Mouse (Mus musculus) T-helper 17 cell (primary cell): ENCODE results near the gene Jup.

Experiments
- in situ Hi-C, 2 experiments: fragments of 300-600 bp; cut with MboI, MseI; formaldehyde crosslinking; loops; 1 replicate in 1 of 2; 2 replicates in 1 of 2; pipeline ENCODE4 v1.15.1; 2025; ENCODE audit warnings: high pct_unique_total_duplicates in 2 of 2

Gene Jup

DNA sequence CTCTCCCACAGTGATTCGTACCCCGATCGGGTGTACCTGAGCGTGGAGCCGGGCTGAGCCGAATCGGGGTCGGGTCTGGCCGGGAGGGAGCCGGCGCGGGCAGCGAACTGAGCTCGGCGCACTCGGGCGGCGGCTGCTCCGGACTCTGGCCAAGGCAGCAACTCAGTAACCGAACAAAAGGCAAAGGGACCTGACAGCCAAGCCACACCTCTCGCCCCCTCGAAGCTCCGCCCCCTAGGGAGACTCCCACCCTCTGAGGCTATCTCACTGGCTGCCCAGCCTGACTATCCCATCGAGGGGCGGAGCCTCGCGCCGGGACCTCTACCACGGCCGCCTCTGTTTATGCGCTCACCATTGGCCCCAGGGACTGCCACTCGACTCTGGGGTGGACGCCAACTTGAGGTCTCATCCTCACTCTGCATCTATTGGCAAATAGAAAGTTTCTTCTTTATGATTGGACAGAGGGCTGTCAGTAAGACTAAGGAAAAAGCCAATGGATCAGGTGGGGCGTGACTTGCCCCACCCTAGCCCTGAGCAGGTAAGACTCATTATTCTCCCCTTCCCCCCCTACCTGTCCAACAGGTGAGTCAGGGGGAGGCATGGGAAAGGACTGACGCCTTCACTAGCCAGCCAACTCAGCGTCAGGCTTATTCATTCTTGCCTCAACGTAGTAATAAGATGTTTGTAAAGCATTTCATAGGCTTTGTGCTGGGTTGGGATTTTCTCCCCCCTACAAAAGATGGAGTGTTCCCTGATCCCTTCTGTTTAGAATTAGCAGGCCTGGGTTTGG, at the start of gene Jup:
TSS of gene Jup (minus strand) at position 164 of the 790 bp plus-strand sequence.
- in situ Hi-C loops = no loop called here

GRCm38 (mm10) chr11:100442625-100443024, 45.1 kb upstream of the Jup start:
- in situ Hi-C loops = no loop called here

GRCm38 (mm10) chr11:100441797-100442196, 44.2 kb upstream of the Jup start, which contains the start of the genes Nt5c3b and Klhl10:
Gene Nt5c3b (minus strand): TSS chr11:100441808.
Gene Klhl10 (plus strand): TSS chr11:100441917.
- in situ Hi-C loops = no loop called here

GRCm38 (mm10) chr11:100440691-100441522, 43.3 kb upstream of the Jup start:
- in situ Hi-C loops = no loop called here

GRCm38 (mm10) chr11:100437901-100438300, 40.3 kb upstream of the Jup start:
- in situ Hi-C loops = no loop called here

DNA sequence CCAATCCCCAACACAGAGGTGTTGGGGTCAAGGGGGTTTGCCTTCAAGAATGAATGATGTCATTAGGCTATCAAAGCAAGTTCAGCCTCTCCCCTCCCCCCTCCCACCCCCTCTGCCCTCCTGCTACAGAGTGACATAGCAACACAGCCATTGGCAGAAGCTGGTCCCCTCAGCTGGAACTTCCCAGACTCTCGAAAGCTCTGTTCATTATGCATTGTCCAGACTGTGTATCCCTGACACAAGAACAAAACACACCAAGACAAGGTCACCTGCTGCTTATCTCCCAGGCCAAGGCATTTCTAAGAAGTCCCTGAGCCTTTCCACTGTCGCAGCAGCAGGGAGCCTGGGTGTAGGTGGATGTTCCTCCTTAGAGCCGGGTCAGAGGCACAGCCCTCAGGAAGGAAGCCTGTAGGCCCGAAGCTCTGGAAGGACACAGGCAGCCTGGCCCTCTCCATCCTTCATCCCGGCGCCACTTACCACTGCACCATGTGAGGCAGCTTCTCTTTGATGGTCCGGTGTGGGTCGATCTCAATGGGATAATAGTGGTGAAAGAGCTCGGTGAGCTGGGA, 38.2 kb upstream of the Jup start:
- in situ Hi-C loops = no loop called here

DNA sequence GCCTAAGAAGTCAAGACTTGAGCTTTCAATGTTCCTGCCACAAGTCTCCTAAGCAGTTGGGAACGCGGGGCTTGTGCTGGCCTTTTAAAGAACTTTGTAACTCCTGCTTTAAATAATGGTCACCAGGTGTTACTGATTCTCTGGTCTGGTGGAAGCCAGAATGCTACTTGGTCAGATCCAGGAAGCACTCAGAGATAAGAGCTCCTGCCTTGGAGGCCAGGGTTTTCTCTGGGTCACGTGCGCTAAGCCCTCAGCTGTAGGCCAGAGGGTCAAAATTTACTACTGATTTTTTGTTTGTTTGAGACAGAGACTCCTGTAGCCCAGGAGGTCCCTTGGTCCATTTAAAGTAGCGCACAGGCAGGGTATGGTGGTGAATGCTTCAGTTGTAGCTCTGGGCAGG, 34.4 kb upstream of the Jup start:
- in situ Hi-C loops = no loop called here

DNA sequence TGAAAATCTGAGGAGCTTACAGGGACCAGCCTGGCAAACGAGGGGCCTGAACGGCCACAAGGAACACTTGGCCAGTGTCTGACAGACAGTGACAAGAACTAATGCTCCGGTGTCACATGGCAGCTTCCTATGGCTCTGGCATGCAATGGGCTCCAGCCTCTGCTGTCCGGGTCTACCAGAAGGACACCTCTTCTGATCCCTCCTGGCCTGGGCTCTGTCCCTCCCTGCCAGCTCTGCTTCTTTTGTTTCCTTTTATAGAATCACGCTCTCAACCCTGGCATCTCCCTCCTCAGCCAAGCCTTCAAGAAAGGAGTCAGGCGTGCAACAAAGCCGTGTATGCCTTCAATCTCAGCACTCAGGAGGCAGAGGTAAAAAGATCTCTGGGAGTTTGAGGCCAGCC, 32.5 kb upstream of the Jup start:
- in situ Hi-C loops = no loop called here

GRCm38 (mm10) chr11:100428612-100429199, 31.1 kb upstream of the Jup start:
- in situ Hi-C loops = no loop called here

- in situ Hi-C loops = no loop called here
Measured at GRCm38 (mm10) chr11:100426820-100427219, 29.3 kb upstream of the Jup start.

DNA sequence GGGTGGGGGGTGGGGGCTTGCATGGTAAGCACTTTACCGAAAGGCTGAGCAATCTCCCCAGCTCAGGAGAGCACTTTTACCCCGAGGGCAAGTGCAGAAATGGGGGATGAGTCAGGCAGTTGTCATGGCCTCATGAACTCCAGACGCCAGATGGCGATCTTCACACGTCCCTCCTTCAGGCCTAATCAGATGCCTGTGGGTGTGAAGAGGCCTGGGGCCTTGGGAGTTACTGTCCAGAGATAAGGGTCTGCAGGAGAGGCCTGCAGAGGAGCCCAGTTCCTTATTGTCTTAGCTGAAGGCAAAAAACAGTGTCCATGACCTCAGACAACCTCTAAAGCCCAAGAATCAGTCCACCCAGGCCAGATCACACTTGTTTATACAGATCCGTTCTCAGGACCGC, 28.3 kb upstream of the Jup start:
- in situ Hi-C loops = no loop called here

GRCm38 (mm10) chr11:100423836-100424235, 26.3 kb upstream of the Jup start:
- in situ Hi-C loops = no loop called here

GRCm38 (mm10) chr11:100421537-100421936, 24.0 kb upstream of the Jup start:
- in situ Hi-C loops = no loop called here

- in situ Hi-C loops = no loop called here
Measured at GRCm38 (mm10) chr11:100414914-100415822, 17.6 kb upstream of the Jup start, which contains the start of gene Fkbp10. Gene Fkbp10 (plus strand): TSS chr11:100415697.

DNA sequence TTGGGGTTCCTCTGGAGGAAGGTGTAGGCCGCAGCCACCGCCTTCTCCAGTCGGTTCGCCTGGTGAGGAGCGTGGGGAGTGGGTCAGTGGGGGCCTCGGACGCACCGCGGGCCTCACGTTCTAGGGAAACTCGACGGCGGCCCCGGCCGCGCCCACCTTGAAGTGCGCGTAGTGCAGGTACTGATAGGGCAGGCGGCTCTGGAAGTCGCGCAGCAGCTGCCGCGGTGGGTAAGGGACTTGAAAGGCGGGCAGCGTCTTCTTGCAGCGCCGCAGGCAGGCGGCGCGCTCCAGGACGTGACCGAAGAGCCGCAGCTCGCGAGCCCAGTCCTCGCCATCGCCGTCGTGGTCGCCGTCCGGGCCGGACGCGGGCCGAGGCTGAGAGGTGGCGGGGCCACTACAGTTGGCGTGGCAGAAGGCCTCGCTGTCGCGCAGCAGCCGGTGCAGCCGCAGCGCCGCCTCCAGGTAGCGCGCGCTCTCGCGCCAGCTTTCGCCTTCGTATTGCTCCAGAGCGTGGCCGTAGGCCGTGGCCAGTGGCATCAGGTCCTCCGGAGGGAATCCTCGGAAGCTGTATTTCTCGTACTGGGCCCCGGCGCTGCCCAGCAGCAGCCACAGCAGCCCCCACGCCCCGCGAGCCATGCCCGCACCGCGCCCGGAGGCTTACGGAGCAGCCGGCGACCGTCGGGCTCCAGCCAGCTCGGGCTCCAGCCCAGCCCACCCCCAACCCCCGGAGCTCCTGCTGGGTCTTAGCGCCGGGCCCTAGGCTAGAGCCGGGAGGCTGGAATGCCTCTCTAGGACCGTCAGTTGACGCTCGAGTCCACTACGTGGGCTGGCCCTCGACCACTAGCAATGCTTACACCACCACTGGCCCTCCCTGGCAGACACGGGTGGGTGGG, 16.7 kb upstream of the Jup start, which contains the start of gene P3h4:
TSS of gene P3h4 (minus strand) at position 816 of the 893 bp plus-strand sequence.
- in situ Hi-C loops = no loop called here

DNA sequence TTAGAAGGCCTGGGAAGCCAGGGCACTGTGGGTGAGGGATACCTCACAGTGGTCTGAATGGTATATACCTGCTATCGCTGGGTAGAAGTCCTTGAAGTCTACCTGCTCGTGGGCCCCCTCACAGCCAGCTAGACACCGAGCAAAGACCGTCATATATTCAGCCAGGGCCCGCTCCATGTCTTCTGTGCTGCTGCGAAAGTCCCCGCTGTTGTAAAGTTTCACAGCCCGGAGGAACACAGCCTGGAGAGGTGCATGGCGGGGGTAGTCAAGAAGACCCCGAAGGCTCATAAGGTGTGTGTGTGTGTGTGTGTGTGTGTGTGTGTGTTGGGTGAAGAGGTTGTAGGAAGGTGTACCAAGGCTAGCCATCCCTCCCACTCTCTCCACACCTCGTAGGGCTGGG, 16.0 kb upstream of the Jup start:
- in situ Hi-C loops = no loop called here

DNA sequence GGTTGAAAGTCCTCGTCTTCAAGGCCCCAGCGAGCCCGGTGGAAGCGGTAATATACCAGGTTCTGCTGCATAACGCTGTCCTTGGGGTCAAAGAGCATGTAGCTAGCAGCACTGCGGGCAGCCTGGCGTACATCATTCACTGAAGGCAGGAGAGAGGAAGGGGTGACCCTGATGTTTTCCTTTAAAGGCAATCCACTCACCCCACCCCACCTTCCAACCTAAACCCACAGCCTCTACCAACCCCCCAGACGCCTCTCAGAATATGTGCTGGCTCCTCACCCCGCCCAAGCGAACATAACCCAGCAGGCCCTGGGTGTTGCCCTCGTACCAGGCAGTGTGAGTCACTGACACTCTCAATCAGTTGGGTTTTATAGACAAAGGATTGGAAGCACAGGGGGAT, 14.2 kb upstream of the Jup start:
- in situ Hi-C loops = no loop called here

GRCm38 (mm10) chr11:100409686-100410085, 12.1 kb upstream of the Jup start:
- in situ Hi-C loops = no loop called here

DNA sequence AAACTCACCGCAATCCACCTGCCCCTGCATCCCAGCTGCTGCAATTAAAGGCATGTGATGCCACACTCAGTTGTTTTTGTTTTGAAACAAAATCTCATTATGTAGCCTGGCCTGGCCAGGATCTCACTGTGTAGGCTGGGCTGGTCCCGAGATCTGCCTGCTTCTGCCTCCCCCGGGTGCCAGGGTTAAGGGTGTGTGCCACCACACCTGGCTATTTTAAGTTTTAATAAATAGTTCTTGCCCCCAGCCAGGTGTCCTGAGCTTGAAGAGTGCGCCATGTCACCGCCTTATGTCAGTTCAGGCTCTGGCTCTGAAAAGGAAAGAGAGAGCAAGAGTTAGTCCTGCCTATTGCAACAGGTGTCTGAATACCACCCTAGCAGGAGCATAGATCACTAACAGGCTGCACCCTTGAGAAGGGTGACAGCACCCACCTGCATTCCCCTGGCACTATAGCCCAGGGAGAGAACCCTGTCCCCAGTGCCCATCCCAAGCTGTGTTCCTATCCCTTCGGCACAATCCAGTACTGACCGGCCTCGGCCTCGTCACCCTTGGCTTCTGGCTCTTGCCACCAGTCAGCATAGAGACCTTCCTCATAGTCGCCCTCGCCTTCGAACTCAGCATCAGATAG, 11.4 kb upstream of the Jup start:
- in situ Hi-C loops = no loop called here
